Mouse (Mus musculus) left cerebral cortex, adult 2 months (tissue): ENCODE measurements around the gene Shbg. TPM values are rescaled to one million over a fixed set of nuclear protein-coding genes. Genes with fewer than 3 reads are reported as not detected.

Source experiments
- DNase-seq, 2 experiments: peaks; one replicate each; pipeline ENCODE4 v3.0.0; 2021 to 2022; ENCODE audit warnings: low spot score in 2 of 2, mixed read lengths in 1 of 2; ENCODE audit errors: extremely low spot score in 1 of 2
- H3K27ac ChIP-seq: fragments of 200-600 bp; 2 replicates; pipeline ENCODE4 v1.8.1; 2022
- H3K4me3 ChIP-seq: fragments of 200-600 bp; 2 replicates; pipeline ENCODE4 v1.8.1; 2022
- CTCF ChIP-seq: fragments of 200-600 bp; IDR thresholded peaks from 2 replicates; pipeline ENCODE4 v1.8.1; 2022; ENCODE audit warnings: antibody characterized with exemption, mild to moderate bottlenecking, moderate library complexity
- intact Hi-C: fragments of 180-260 bp; cut with DNase I; formaldehyde crosslinking; loops from one replicate; pipeline ENCODE4 v1.15.1; 2025
- total RNA-seq, 2 experiments: library from RNA; stranded (reverse); gene quantifications; 2 replicates each; pipeline ENCODE4 v1.2.3; 2021

The Shbg gene
- total RNA-seq, 2 experiments from 2014 or later: not detected

DNA sequence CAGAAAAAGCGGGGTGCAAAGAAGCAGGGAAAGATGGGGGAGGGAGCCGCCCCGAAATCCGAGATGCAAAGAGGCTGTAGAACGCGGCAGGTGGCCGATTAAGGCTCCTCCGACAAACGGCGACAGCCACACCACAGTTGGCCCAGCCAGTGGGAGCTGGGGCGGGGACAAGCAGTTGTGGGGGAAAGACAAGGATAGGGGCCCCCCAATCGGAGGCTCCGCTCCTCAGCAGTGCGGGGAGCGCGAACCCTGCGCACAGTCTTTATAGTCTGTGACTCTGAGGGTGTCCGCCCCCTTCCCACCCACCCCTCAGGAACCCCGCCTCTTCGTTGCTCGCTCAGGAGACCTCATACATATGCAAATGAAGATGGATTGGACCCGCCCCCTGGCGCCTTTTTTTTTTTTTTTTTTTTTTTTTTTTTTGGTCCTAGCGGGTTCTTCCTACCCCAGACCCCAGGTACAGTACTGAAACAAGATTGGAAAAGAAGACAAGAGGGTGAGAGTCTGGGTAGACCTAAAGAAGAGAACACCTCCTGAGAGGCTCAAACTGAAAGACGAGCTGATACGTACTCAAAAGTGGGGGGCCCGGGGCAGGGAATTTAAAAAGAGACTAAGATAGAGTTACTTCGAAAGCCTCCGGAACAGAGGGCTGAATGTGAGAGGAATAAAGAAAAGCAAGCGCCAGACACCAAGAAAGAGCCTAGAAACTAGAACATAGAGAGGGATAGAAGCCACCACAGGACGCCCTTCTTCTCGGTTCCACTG lies 11.8 kb downstream of the Shbg start, which contains the start of gene Atp1b2:
Atp1b2 (minus strand) TSS at position 217 of the 765 bp plus-strand sequence.
- peak within 1 kb of the TSS; percentile 95 for H3K27ac ChIP-seq
- intact Hi-C loops: loop anchor here (1.0 kb wide), 1 partner anchor 25 kb away; no protein-coding TSS in a partner anchor
- TF ChIP-seq CTCF: no peak
- peak within 1 kb of the TSS; percentile 67 for H3K4me3 ChIP-seq
- DNase-seq: peak; percentile 79 to 82

DNA sequence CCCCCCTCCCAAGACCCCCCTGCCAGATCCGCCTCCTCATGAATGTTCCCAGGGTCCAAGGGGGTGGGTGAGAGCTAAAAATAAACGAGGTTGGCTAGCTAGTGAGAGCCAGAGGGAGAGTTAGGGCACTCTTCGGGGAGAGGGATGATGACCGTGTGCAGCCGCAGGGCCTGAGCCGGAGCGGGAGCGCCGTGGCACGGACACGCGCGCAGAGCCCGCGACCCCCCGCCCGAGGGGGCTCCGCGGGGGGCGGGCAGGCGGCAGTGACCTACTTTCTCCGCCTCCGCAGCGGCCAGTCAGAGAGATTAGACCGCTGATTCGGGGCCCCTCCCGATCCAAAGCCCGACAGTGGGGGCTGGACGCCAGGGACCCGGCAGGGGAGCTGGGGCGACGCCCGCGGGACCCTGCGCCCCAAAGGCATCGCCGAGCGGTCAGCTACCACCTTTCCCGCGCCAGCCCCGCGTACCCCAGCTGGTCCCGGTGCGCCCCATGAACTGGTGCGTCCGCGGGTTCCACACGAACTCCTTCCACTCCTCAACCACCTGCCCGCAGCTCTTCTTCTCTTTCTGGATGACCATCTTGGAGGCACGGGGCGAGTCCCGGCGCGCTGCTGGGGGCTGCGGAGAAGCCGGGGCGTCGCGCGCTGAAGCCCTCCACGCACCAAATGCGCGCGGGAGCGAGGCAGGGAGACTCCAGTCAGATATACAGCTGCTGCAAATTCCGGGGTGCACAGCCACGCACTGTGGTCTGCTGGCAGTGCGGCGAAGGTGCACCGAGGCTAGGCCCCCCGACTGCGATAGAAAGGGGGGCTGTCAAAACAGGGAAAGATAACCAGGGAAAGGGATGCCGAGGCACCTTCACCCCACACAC lies 12.7 kb downstream of the Shbg start:
- intact Hi-C loops: loop anchor here (1.0 kb wide), 1 partner anchor 24 kb away; no protein-coding TSS in a partner anchor
- Histone ChIP-seq H3K27ac (peak overlapping the region; percentile 95), H3K4me3 (peak overlapping the region; percentile 67)
- peak; percentile 40 to 42 for DNase-seq
- TF ChIP-seq CTCF: no peak

GRCm38 (mm10) chr11:69604347-69604746 lies 13.4 kb downstream of the Shbg start:
- TF ChIP-seq CTCF: no peak
- H3K4me3 ChIP-seq: peak overlapping the region; percentile 67
- intact Hi-C loops: no loop called here
- DNase-seq: no peak
- H3K27ac ChIP-seq: peak overlapping the region; percentile 95

GRCm38 (mm10) chr11:69603516-69603915 lies 14.2 kb downstream of the Shbg start:
- no peak for DNase-seq
- peak overlapping the region; percentile 67 for H3K4me3 ChIP-seq
- H3K27ac ChIP-seq: peak overlapping the region; percentile 95; the same call in 1 of the 2 replicates
- TF ChIP-seq CTCF: no peak
- intact Hi-C loops: no loop called here

- DNase-seq: no peak
- Histone ChIP-seq H3K4me3 (no peak overlapping the region), H3K27ac (no peak overlapping the region)
- TF ChIP-seq CTCF: no peak
- intact Hi-C loops: no loop called here
Measured at GRCm38 (mm10) chr11:69601768-69602167, 15.9 kb downstream of the Shbg start.

DNA sequence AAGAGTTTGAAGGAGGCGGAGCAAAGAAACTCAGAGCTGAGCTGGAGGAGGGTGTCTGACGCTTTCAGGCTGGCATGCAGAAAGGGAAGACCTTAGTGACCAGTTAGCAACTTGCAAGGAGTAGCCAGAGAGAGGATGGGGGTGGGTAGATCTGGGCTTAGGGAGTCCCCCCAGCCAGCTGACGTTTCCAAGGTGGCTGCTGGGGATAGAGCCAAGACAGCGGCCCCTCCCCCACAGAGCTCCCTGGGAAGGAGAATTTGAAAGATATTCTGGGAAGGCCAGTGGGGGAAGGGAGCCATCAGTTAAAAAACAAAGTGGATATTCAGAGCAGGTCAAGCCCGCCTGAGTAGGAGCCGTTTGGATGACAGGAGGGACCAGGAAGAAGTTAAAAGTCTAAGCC lies 17.6 kb downstream of the Shbg start:
- intact Hi-C loops: no loop called here
- H3K4me3 ChIP-seq: no peak overlapping the region
- TF ChIP-seq CTCF: no peak
- H3K27ac ChIP-seq: peak overlapping the region; percentile 66
- DNase-seq: peak; percentile 56 to 77

- no peak for DNase-seq
- no peak; the same call in 1 of the 2 replicates for TF ChIP-seq CTCF
- no peak overlapping the region for H3K4me3 ChIP-seq
- H3K27ac ChIP-seq: no peak overlapping the region
- intact Hi-C loops: no loop called here
Measured at GRCm38 (mm10) chr11:69599436-69599835, 18.3 kb downstream of the Shbg start.

GRCm38 (mm10) chr11:69594853-69595252 lies 22.9 kb downstream of the Shbg start:
- TF ChIP-seq CTCF: no peak
- intact Hi-C loops: no loop called here
- H3K27ac ChIP-seq: no peak overlapping the region
- no peak overlapping the region for H3K4me3 ChIP-seq
- DNase-seq: no peak

GRCm38 (mm10) chr11:69592799-69593198 lies 24.9 kb downstream of the Shbg start:
- no peak for TF ChIP-seq CTCF
- Histone ChIP-seq H3K27ac (peak overlapping the region; percentile 47; the same call in 1 of the 2 replicates), H3K4me3 (no peak overlapping the region)
- DNase-seq: no peak
- intact Hi-C loops: no loop called here

DNA sequence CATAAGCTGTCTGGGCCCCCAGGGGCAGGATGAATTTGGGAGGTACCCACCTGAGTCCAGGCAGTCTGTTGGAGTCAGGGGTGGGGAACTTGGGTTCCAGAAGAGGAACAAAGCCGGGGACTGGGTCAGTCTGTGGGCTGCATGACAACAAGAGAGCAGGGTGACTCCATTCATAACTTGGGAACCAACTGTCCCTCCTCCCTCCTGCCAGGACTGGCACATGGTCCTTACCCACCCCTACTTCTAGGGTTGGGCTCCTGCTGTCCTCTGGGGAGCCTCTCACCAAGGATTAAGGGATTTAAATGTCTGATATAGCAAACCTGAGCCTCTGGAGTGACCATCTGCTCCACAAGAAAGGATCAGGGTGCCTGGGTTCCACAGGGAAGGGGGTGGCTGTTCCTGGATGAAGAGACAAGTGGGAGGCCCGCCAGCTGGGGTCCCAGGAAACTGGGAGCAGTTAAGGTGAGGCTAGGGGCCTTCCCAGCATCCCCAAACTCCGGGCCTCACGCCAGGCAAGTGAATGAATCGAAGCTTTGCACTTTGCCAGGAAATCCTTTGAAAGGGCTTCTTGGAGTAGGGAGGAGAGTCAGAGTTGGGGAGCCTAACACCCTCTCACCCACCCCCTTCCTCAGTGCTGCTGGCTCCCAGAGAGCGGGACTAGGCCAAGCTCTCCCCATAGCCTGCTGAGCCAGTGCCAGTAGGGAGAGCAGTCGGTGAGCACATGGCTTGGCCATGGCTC lies 25.6 kb downstream of the Shbg start:
- Histone ChIP-seq H3K27ac (peak overlapping the region; percentile 13), H3K4me3 (no peak overlapping the region)
- no peak for TF ChIP-seq CTCF
- peak; percentile 45 to 71 for DNase-seq
- intact Hi-C loops: no loop called here

GRCm38 (mm10) chr11:69591424-69591823 lies 26.3 kb downstream of the Shbg start:
- no peak for TF ChIP-seq CTCF
- intact Hi-C loops: no loop called here
- no peak for DNase-seq
- no peak overlapping the region for H3K4me3 ChIP-seq
- H3K27ac ChIP-seq: peak overlapping the region; percentile 13; the same call in 1 of the 2 replicates
